Comparison of ENCODE assay signal across 22 mouse cellular contexts in the genomic region with DNA sequence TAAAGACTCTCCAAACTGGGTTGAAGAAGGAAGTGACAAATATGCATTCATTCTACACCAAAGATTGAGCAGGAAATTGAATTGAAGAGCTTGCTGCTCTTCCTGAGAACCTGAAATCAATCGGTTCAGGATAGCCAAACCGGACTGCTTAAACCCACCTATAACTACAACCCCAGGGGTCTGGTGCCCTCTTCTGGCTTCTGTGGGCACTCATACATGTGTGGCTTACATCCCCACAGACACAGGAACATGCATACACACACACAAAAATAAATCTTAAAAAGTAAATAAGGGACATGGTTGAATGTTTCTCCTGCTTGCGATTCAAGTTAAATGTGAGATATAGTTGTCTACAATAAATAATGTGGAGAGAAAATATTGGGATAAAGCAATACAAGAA.
A peak's percentile ranks its signal among the peaks of the same experiment; 100 is the strongest.
DNase-seq lines count a peak whose midpoint lies in the region; ATAC-seq and TF ChIP-seq lines count a peak whose summit lies in the region.
"Had no signal": no experiment of that assay in that cellular context is flagged by ENCODE, and none has a peak within 500 bp of the region (broad histone marks: within the 10 kb centered on the region; RNA-seq: fewer than 3 reads in every experiment).

No protein-coding gene starts in this region.

- no peak overlapping the region for H3K27ac ChIP-seq in hindbrain, postnatal 0 days
- H3K27ac ChIP-seq in hindbrain, embryonic 14.5 days, result no peak overlapping the region
- H3K27ac ChIP-seq in lung, postnatal 0 days (ENCODE audit: low read length), result no peak overlapping the region
- H3K27ac ChIP-seq in CH12.LX (ENCODE audit: insufficient read depth, low read depth), result no peak overlapping the region
- H3K27ac ChIP-seq: embryonic facial prominence, embryonic 15.5 days; gastrocnemius, adult 2 months; hindbrain, embryonic 12.5 days; liver, embryonic 15.5 days; macrophage; midbrain, embryonic 10.5 days; neural tube, embryonic 13.5 days had no signal

- TF ChIP-seq EP300 in lung, postnatal 0 days (IDR thresholded peaks at IDR 0.05), result no peak
- no peak for TF ChIP-seq EP300 in CH12.LX (IDR thresholded peaks at IDR 0.05; ENCODE audit: low read length)

- no peak overlapping the region for H3K9ac ChIP-seq in hindbrain, postnatal 0 days (replicated peaks; ENCODE audit: low read length)
- H3K9ac ChIP-seq in hindbrain, embryonic 14.5 days, result no peak overlapping the region
- H3K9ac ChIP-seq in lung, postnatal 0 days (replicated peaks; ENCODE audit: low read depth), result no peak overlapping the region
- no peak overlapping the region for H3K9ac ChIP-seq in CH12.LX (ENCODE audit: insufficient read depth, low read depth)
- H3K9ac ChIP-seq: embryonic facial prominence, embryonic 15.5 days; hindbrain, embryonic 12.5 days; liver, embryonic 15.5 days; neural tube, embryonic 13.5 days had no signal

- H3K79me2 ChIP-seq in CH12.LX (replicated peaks; ENCODE audit: control insufficient read depth, extremely low read depth, insufficient read depth, poor library complexity, severe bottlenecking), result no peaks in the 10 kb centered on the region

- peak; percentile 31 for TF ChIP-seq CTCF in hindbrain, postnatal 0 days (IDR thresholded peaks at IDR 0.05; ENCODE audit: low read depth)
- TF ChIP-seq CTCF in lung, postnatal 0 days (IDR thresholded peaks at IDR 0.05), result 0 out of 2 replicates have a peak, but pooled peaks have one; percentile 13
- TF ChIP-seq CTCF in lung, adult 2 months (IDR thresholded peaks at IDR 0.05; ENCODE audit: insufficient read depth, low read length), result no peak
- TF ChIP-seq CTCF in CH12.LX (conservative IDR thresholded peaks at IDR 0.05 in 1 of 2, IDR thresholded peaks at IDR 0.05 in 1 of 2; ENCODE audit: low read depth in 2 of 2, low read length in 2 of 2), result peak in 1 of 2 experiments; percentile 26; a peak in 2 of 4 replicates

- no peak for DNase-seq in hindbrain, postnatal 0 days (ENCODE audit: low spot score)
- DNase-seq in hindbrain, embryonic 14.5 days (ENCODE audit: low spot score), result no peak
- peak; percentile 39 for DNase-seq in lung, postnatal 0 days (ENCODE audit: low spot score)
- DNase-seq in lung, adult 2 months, result no peak
- DNase-seq in 416B (ENCODE audit: low read depth) (peak; percentile 3), CH12.LX (ENCODE audit: extremely low read depth) (peak; percentile 4)
- DNase-seq: adrenal gland, postnatal 36 days; cerebellum, adult 9-10 months; gastrocnemius, adult 2 months; heart, postnatal 10 days; kidney, adult 8-10 months; kidney, postnatal 36 days; right cerebral cortex, adult 18-20 months had no signal

- H3K36me3 ChIP-seq in hindbrain, postnatal 0 days (ENCODE audit: insufficient read depth, low read length), result no peaks in the 10 kb centered on the region
- no peaks in the 10 kb centered on the region for H3K36me3 ChIP-seq in hindbrain, embryonic 14.5 days (replicated peaks; ENCODE audit: control insufficient read depth, insufficient read depth)
- H3K36me3 ChIP-seq in lung, postnatal 0 days (ENCODE audit: insufficient read depth, low read length), result no peaks in the 10 kb centered on the region
- H3K36me3 ChIP-seq in CH12.LX (replicated peaks in 1 of 2; ENCODE audit: control insufficient read depth in 1 of 2, insufficient read depth in 1 of 2, low read length in 1 of 2), result no peaks in the 10 kb centered on the region
- H3K36me3 ChIP-seq: embryonic facial prominence, embryonic 15.5 days; G1E; hindbrain, embryonic 12.5 days; liver, embryonic 15.5 days; midbrain, embryonic 10.5 days; neural tube, embryonic 13.5 days had no signal

- peak; percentile 4 for TF ChIP-seq RAD21 in CH12.LX (IDR thresholded peaks at IDR 0.05; ENCODE audit: low read depth, low read length)

- no peak for ATAC-seq in hindbrain, postnatal 0 days
- ATAC-seq in hindbrain, embryonic 14.5 days (ENCODE audit: low FRiP score), result no peak
- no peak for ATAC-seq in lung, postnatal 0 days
- ATAC-seq in activated CD4-positive, CD25-positive, alpha-beta regulatory T cell, adult 4 months, result no peak

- dilution Hi-C loops in CH12.LX (cut with MboI; ENCODE audit: extremely low pct_ligation_motif_present, extremely low pct_unique_long_range_greater_than_20kb, low sequenced_read_pairs), result no loop called here

- no peak overlapping the region for H3K4me3 ChIP-seq in hindbrain, postnatal 0 days (ENCODE audit: low read length)
- H3K4me3 ChIP-seq in hindbrain, embryonic 14.5 days (replicated peaks; ENCODE audit: low read length), result no peak overlapping the region
- no peak overlapping the region for H3K4me3 ChIP-seq in lung, postnatal 0 days (ENCODE audit: low read depth, low read length)
- H3K4me3 ChIP-seq in lung, adult 2 months (replicated peaks; ENCODE audit: extremely low read depth, low read depth, low read length), result no peak overlapping the region
- H3K4me3 ChIP-seq in CH12.LX (replicated peaks in 1 of 3; ENCODE audit: low read depth in 2 of 3, low read length in 2 of 3, poor library complexity in 1 of 3), result no peak overlapping the region
- H3K4me3 ChIP-seq: embryonic facial prominence, embryonic 15.5 days; gastrocnemius, adult 2 months; hindbrain, embryonic 12.5 days; liver, embryonic 15.5 days; midbrain, embryonic 10.5 days; neural tube, embryonic 13.5 days had no signal

- no peaks in the 10 kb centered on the region for H3K9me3 ChIP-seq in hindbrain, postnatal 0 days (ENCODE audit: low read length)
- no peaks in the 10 kb centered on the region for H3K9me3 ChIP-seq in hindbrain, embryonic 14.5 days (ENCODE audit: control insufficient read depth, low read length)
- H3K9me3 ChIP-seq in lung, postnatal 0 days (ENCODE audit: low read length), result no peaks in the 10 kb centered on the region
- H3K9me3 ChIP-seq in CH12.LX (replicated peaks; ENCODE audit: low read length), result no peaks in the 10 kb centered on the region
- H3K9me3 ChIP-seq: embryonic facial prominence, embryonic 15.5 days; G1E; hindbrain, embryonic 12.5 days; liver, embryonic 15.5 days; midbrain, embryonic 10.5 days; neural tube, embryonic 13.5 days had no signal

- no peaks in the 10 kb centered on the region for H3K27me3 ChIP-seq in hindbrain, postnatal 0 days (ENCODE audit: insufficient read depth, low read length)
- no peaks in the 10 kb centered on the region for H3K27me3 ChIP-seq in hindbrain, embryonic 14.5 days (ENCODE audit: control insufficient read depth, insufficient read depth, low read length)
- no peaks in the 10 kb centered on the region for H3K27me3 ChIP-seq in lung, postnatal 0 days (replicated peaks; ENCODE audit: insufficient read depth, low read length)
- no peaks in the 10 kb centered on the region for H3K27me3 ChIP-seq in CH12.LX (replicated peaks)
- H3K27me3 ChIP-seq: embryonic facial prominence, embryonic 15.5 days; hindbrain, embryonic 12.5 days; liver, embryonic 15.5 days; neural tube, embryonic 13.5 days had no signal

- no peaks in the 10 kb centered on the region; the same call in 1 of the 2 replicates for H3K4me1 ChIP-seq in hindbrain, postnatal 0 days (ENCODE audit: insufficient read depth, low read length)
- no peaks in the 10 kb centered on the region for H3K4me1 ChIP-seq in hindbrain, embryonic 14.5 days (replicated peaks; ENCODE audit: control insufficient read depth, insufficient read depth, low read length)
- H3K4me1 ChIP-seq in lung, postnatal 0 days (ENCODE audit: insufficient read depth, low read depth, low read length), result no peaks in the 10 kb centered on the region; the same call in 1 of the 2 replicates
- H3K4me1 ChIP-seq in lung, adult 2 months (ENCODE audit: control insufficient read depth, insufficient read depth, low read length), result no peaks in the 10 kb centered on the region; the same call in 1 of the 2 replicates
- no peaks in the 10 kb centered on the region for H3K4me1 ChIP-seq in CH12.LX (ENCODE audit: control insufficient read depth in 1 of 2, insufficient read depth in 2 of 2)
- H3K4me1 ChIP-seq: liver, embryonic 15.5 days had no signal

- in situ Hi-C loops in CH12.LX (cut with MboI; ENCODE audit: low pct_ligation_motif_present, low pct_unique_long_range_greater_than_20kb, low sequenced_read_pairs), result no loop called here

- H3K4me2 ChIP-seq in hindbrain, postnatal 0 days (ENCODE audit: low read depth, low read length), result no peak overlapping the region
- H3K4me2 ChIP-seq in hindbrain, embryonic 14.5 days (replicated peaks), result no peak overlapping the region
- no peak overlapping the region for H3K4me2 ChIP-seq in lung, postnatal 0 days (replicated peaks; ENCODE audit: low read depth, low read length)
- H3K4me2 ChIP-seq in CH12.LX (ENCODE audit: insufficient read depth, low read depth, poor library complexity, severe bottlenecking), result no peak overlapping the region
- H3K4me2 ChIP-seq: embryonic facial prominence, embryonic 15.5 days; heart, embryonic 11.5 days; hindbrain, embryonic 12.5 days; liver, embryonic 15.5 days; neural tube, embryonic 13.5 days had no signal

- no peak for TF ChIP-seq POLR2A in lung, adult 2 months (IDR thresholded peaks at IDR 0.05; ENCODE audit: borderline replicate concordance, extremely low read depth, low read depth, low read length)
- TF ChIP-seq POLR2A in CH12.LX (IDR thresholded peaks at IDR 0.05; ENCODE audit: low read depth, low read length), result no peak

- 83% methylated on average over 3 of the region's 3 CpGs for WGBS in hindbrain, postnatal 0 days
- WGBS in hindbrain, embryonic 14.5 days, result 81% methylated on average over 3 of the region's 3 CpGs
- 69% methylated on average over 3 of the region's 3 CpGs for WGBS in lung, postnatal 0 days
- WGBS in lung, adult 2 months, result 77% methylated on average over 3 of the region's 3 CpGs

TF ChIP-seq in CH12.LX, 34 proteins besides CTCF, POLR2A, EP300 and RAD21:
- no peak for TF ChIP-seq MEF2A (IDR thresholded peaks at IDR 0.05; ENCODE audit: borderline replicate concordance, low read depth, low read length)
- TF ChIP-seq ZNF384 (IDR thresholded peaks at IDR 0.05; ENCODE audit: low read depth, low read length), result no peak
- no peak for TF ChIP-seq RCOR1 (conservative IDR thresholded peaks at IDR 0.05; ENCODE audit: low read depth, low read length)
- no peak for TF ChIP-seq PAX5 (IDR thresholded peaks at IDR 0.05; ENCODE audit: low read length)
- no peak for TF ChIP-seq ELF1 (IDR thresholded peaks at IDR 0.05; ENCODE audit: low read depth, low read length)
- no peak for TF ChIP-seq USF1 (IDR thresholded peaks at IDR 0.05; ENCODE audit: low read depth, low read length)
- TF ChIP-seq MAX (IDR thresholded peaks at IDR 0.05; ENCODE audit: low read length), result no peak
- no peak for TF ChIP-seq HCFC1 (IDR thresholded peaks at IDR 0.05; ENCODE audit: low read depth, low read length)
- no peak for TF ChIP-seq MXI1 (IDR thresholded peaks at IDR 0.05; ENCODE audit: low read depth, low read length)
- TF ChIP-seq USF2 (conservative IDR thresholded peaks at IDR 0.05; ENCODE audit: low read depth, low read length), result no peak
- TF ChIP-seq ETS1 (conservative IDR thresholded peaks at IDR 0.05; ENCODE audit: low read depth, low read length), result no peak
- no peak for TF ChIP-seq MAFK (IDR thresholded peaks at IDR 0.05; ENCODE audit: insufficient replicate concordance, low read length)
- TF ChIP-seq ZKSCAN1 (IDR thresholded peaks at IDR 0.05; ENCODE audit: borderline replicate concordance, low read depth, low read length), result no peak
- no peak for TF ChIP-seq ZC3H11A (IDR thresholded peaks at IDR 0.05; ENCODE audit: low read depth, low read length)

Comparison
In these comparisons a context has a peak if more than half of its experiments do, and no peak if none do; other contexts are left out.
1. DNase-seq: peak in lung, postnatal 0 days (single experiment), 416B (single experiment) and CH12.LX (single experiment); none in hindbrain, postnatal 0 days (single experiment), hindbrain, embryonic 14.5 days (single experiment) and lung, adult 2 months (single experiment).